Mouse (Mus musculus) central nervous system, embryonic 11.5 days (tissue): ENCODE measurements around the gene Slf2. TPM values are rescaled to one million over a fixed set of nuclear protein-coding genes. Genes with fewer than 3 reads are reported as not detected.

Source experiments
- polyA plus RNA-seq: library from polyadenylated mRNA; depleted of rRNA; stranded (reverse); fragments of >200 nt; gene quantifications from 2 replicates; pipeline ENCODE4 v1.2.3, GENCODE M21; 2012; rRNA removed

The Slf2 gene
- 31.0 and 39.3 TPM in 2 replicates for polyA plus RNA-seq

GRCm38 (mm10) chr19:44930744-44931453 is at the start of gene Slf2:
Slf2 (plus strand) TSS chr19:44931151.

GRCm38 (mm10) chr19:44988831-44989566 is 58.0 kb downstream of the Slf2 start, which contains the start of gene Sema4g:
Sema4g (plus strand) TSS chr19:44989101.

GRCm38 (mm10) chr19:45005444-45005843 is 74.5 kb downstream of the Slf2 start, which contains the start of gene Twnk:
Twnk (plus strand) TSS chr19:45005663.

GRCm38 (mm10) chr19:45005957-45006712 is 75.2 kb downstream of the Slf2 start, which contains the start of gene Mrpl43:
Mrpl43 (minus strand) TSS chr19:45006442.

GRCm38 (mm10) chr19:45014335-45014971 is 83.5 kb downstream of the Slf2 start, which contains the start of gene Lzts2:
Lzts2 (plus strand) TSS chr19:45014414.

Other genes starting within 250 kb of the Slf2 start
- gene Pax2, start 175.1 kb upstream of the Slf2 start, polyA plus RNA-seq = 1.8 and 7.1 TPM in 2 replicates
- gene Sema4g, start 58.0 kb downstream of the Slf2 start, polyA plus RNA-seq = 40.3 and 59.8 TPM in 2 replicates
- gene Twnk, start 74.5 kb downstream of the Slf2 start, polyA plus RNA-seq = 20.4 and 25.2 TPM in 2 replicates
- gene Mrpl43, start 75.3 kb downstream of the Slf2 start, polyA plus RNA-seq = 52.5 and 70.7 TPM in 2 replicates
- 71.5 and 90.2 TPM in 2 replicates for gene Lzts2, start 83.3 kb downstream of the Slf2 start, polyA plus RNA-seq
- 1.1 and 1.2 TPM in 2 replicates for gene Pdzd7, start 114.6 kb downstream of the Slf2 start, polyA plus RNA-seq
- 15.0 and 24.1 TPM in 2 replicates for gene Sfxn3, start 116.4 kb downstream of the Slf2 start, polyA plus RNA-seq
- gene Kazald1, start 144.1 kb downstream of the Slf2 start, polyA plus RNA-seq = 0.77 and 1.4 TPM in 2 replicates
- 1.0 and 1.7 TPM in 2 replicates for gene Tlx1, start 219.5 kb downstream of the Slf2 start, polyA plus RNA-seq